Mouse (Mus musculus): ENCODE measurements around the gene D930048N14Rik.
"Not testable (repeated sequence)": the region's sequence is repeated elsewhere in the genome, so short reads cannot be mapped to it uniquely, and the experiment has no call there.

D930048N14Rik gene

DNA sequence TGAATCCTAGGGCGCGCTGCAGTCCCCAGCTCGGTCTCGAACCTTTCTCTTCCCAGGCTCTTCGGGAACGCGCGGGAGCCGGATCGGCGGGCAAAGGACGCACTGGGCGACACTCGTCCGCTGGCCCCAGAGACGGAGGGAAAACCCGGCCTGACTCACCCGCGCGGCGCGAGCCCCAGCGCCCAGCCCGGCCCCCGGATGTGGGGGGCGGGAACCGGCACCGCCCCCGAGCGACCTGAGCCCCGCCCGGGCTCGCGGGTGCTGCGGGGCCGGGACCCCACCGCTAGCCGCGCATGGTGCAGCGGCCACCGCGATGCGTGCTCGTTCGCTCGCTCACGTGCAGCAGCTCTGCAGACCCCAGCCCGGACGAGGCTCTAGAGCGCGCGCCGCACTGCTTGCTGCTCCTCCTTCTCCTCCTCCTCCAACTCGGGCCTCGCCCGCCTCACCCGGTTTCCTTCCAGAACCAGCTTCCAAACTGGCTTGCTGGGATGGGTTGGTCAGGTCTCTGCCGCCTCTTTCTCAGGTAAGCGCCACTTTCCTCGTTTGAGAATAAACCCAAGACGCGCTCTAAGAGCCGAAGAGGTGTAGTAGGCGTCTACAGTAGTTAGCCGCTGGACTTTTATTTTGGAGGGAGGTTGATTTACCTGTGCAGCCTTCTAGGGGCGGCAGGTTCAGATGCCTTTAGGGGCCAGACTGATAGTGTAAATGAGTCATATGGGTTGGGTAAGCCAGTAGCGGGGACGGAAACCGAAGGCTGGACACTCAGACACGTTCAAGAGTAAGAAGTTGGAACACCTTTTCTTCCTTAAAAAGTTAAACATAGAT, at the start of gene D930048N14Rik, which contains the start of gene N4bp3:
Gene D930048N14Rik (plus strand): TSS at position 264 of the 825 bp plus-strand sequence.
Gene N4bp3 (minus strand): TSS at position 152 of the 825 bp plus-strand sequence.
- DNase-seq (ENCODE audit: low read depth, low spot score) = peak; percentile 78

DNA sequence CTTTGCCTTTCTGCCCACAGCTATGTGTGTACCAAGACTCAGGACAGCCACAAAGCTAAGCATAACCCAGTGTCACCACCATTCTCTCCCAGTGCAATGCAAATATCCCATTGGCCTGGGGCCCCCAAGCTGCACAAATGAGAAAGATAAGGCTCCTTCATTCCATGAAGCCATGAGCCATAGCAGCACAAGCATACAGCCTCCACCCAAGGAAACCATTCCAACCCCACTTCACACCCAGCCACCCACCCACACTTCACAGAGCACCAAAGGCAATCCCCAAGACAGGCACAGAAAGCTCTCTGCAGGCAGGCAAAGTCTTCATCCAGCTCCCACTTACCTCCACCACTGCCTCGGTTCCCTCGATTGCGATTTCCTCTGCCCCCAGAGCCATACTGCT, 48.5 kb upstream of the D930048N14Rik start:
- no peak for DNase-seq (ENCODE audit: low read depth, low spot score)

DNA sequence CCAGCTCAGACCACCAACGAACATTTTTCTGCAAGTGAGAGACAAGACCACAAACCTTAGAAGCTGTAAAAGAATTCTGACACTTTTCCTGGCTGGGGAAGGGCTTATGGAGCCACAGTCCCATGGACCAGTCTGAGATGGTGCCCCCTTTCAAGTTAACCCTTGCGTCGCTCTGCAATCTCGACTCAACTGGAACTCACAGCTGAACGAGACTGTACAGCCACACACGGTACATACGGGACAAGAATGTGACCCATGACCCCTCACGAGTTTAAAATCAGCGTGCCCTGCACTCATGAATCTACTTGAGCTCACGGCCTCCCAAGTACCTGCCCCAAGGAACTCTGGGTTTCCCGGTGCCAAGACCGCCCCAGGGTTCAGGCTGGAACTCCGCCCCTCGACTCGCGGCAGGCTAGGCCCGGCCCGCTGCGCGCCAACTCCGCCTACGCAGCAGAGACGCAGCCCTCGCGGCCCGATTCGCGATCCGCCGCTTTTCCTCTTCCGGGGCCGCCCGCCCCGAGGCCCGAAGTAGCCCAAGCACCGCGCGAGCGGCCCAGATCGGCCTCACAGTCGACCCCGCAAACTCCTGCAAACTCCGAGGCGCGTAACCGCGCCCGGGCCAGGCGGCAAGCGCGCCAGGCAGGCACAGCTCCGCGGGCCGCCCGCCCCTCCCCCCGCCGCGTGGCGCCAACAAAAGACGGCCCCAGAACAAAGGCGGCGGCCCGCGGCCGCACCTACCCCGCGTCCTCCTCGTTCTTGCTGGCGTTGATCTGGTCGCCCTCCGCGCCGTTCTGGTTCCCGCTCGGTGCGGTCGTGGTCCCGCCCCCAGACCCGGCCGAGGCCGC, 44.9 kb upstream of the D930048N14Rik start:
- peak; percentile 93 for DNase-seq (ENCODE audit: low read depth, low spot score)

DNA sequence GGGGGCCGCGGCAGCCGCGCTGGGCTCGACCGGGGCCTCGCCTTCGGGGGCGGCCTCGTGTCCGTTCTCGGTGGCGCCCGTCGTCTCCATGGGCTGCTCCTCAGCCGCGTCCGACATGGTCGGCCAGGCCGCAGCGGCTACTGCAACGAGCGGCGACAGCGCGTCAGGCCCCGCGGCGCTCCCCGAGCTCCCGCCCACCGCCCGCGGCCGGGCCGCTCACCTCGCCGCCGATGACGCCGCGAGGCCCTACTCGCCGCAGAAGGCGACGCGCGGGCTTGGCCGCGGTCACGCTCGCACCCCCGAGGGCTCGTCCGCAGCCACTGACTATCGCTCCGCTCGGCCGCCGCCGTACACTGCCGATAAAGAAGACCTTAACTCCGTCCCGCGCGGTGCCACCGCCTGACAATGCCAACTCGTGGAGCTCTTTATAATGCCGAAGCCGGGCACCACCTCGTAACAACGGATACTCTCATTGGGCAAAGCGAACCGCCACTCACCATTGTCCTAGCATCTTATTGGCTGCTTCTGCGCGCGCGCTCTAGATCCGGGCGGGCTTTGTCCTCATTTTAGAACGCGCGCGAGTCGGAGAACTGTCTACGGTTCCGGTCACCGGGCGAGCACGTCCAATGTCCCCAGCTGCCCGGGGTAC, 44.2 kb upstream of the D930048N14Rik start, which contains the start of gene Hnrnpab:
Gene Hnrnpab (minus strand): TSS at position 401 of the 649 bp plus-strand sequence.
- peak; percentile 98 for DNase-seq (ENCODE audit: low read depth, low spot score)

DNA sequence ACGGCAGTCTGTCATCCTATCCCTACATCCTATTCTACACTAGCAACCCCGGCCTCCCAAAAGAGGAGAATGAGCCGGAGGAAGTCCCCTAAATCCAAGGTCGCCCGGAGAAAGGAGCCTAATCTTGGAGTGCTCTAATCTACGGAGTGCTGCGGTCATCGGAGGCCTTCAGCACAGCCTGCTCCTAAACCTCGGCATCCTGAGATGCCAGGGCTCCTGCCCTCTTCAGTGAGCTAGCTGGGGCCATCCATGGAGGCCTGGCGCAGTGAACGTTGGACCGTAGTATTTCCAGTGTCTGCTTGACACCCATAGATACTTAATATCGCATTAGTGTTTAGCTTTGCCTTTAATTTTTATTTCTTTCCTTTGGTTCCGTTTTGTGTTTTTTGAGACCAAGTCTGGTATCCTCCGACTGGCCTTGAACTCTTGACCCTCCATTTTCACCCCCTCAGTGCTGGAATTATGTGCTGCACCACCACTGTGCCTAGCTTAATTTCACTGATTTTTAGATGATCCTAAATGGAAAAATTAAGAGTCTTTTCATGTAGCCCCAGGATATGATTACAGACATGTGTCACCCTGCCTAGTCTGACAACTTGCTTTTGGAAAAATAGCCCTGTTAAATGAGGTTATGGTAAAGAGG, 43.5 kb upstream of the D930048N14Rik start:
- no peak for DNase-seq (ENCODE audit: low read depth, low spot score)

DNA sequence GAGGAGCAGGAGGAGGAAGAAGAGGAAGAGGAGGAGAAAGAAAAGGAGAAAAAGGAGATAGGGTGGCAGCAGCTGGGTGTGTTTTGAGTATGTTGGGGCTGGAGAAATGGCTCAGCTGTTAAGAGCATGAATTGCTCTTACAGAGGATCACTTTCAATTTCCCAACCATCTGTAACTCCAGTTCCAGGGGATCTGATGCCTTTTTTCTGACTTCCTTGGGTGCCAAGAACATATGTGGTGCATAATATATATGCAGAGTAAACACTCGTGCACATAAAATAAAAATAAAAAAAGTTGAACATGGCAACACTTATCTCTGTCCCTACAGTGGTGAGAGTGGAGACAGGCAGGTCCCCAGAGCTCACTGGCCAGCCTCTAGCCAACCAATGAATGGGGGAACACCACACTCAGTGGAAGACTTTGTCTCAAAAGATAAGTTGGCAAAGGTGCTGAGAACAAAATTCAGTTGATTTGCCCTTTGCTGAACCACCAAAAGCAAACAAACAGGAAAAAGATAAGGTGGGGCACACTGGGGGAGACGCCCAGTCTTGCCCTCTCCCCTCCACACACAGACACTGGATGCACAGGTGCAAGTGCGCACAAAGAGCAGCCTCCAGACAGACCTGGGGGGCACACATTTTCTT, 41.4 kb upstream of the D930048N14Rik start:
- DNase-seq (ENCODE audit: low read depth, low spot score) = no peak

DNA sequence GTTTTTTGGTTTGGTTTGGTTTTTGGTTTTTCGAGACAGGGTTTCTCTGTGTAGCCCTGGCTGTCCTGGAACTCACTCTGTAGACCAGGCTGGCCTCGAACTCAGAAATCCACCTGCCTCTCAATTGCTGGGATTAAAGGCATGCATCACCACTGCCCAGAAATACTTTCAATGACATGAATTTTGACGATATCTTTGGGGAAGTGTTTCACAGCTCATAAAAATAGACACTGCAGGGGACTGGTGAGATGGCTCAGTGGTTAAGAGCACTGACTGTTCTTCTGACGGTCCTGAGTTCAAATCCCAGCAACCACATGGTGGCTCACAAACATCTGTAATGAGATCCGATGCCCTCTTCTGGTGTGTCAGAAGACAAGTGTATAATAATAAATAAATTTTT, 40.8 kb upstream of the D930048N14Rik start:
- not testable (repeated sequence) for DNase-seq (ENCODE audit: low read depth, low spot score)

DNA sequence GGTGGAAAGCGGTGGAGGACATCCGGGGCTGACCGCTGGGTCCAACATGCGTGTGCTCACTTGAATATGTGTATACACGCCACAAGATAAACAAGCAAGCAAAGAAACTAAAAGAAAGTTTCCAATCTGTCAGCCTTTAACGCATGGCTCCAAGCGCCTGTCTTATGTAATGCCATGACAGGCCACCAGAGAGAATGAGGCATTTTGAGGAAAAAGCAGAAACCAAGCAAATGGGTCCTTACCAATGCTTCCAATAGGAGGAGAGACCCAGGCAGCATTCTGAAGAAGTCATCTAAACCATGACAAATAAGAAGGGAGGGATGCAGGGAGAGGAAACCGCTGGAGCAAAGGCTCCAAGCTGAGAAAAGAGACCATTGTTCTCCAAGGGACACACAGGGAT, 36.5 kb upstream of the D930048N14Rik start:
- no peak for DNase-seq (ENCODE audit: low read depth, low spot score)

DNA sequence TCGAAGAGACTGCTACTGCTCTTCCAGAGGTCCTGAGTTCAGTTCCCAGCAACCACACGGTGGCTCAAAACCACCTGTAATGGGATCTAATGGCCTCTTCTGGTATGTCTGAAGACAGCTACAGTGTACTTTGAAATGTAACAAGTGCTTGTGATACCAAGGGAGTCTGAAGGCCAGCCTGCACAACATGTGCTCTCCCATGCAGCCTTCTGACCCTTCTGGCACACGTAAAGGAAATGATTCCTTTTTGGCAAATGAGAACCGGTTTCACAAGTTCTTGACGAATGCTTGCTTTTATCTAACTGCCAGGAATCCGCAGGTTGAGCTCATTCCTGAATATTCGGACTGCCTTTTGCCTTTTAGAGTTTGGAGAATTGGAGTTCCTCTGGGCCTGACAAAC, 35.6 kb upstream of the D930048N14Rik start:
- no peak for DNase-seq (ENCODE audit: low read depth, low spot score)

DNA sequence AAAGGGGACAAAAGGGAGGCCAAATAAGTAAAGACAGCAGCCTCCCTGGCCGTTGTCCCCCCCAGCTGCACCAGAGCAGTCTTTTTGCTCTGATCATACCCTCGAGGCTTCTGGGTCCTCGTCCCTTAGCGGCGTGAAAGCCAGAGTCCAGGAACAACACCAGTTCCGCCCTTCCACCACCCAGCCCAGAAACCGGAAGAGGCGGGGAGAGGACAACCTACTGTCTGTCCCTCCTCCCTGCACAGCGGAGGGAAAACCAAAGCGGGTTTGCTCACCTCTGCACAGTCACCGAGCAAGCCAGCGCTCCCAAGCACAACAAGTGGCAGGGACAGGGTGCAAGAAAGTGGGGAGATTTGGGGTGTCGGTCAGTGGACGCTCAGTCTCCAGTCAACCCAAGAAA, 35.2 kb upstream of the D930048N14Rik start:
- peak; percentile 80 for DNase-seq (ENCODE audit: low read depth, low spot score)

DNA sequence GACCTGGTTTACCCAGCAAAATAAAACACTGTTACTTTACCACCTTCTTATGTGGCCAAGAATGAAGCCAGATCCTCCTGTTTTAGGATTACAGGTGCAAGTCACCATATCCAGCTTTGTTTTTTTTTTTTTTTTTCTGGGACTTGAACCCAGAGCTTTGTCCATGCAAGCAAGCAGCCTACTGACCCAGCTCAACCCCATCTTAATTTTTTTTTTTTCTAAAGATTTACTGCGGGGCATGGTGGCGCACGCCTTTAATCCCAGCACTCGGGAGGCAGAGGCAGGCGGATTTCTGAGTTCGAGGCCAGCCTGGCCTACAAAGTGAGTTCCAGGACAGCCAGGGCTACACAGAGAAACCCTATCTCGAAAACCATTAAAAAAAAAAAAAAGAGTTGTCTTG, 34.6 kb upstream of the D930048N14Rik start:
- DNase-seq (ENCODE audit: low read depth, low spot score) = not testable (repeated sequence)

DNA sequence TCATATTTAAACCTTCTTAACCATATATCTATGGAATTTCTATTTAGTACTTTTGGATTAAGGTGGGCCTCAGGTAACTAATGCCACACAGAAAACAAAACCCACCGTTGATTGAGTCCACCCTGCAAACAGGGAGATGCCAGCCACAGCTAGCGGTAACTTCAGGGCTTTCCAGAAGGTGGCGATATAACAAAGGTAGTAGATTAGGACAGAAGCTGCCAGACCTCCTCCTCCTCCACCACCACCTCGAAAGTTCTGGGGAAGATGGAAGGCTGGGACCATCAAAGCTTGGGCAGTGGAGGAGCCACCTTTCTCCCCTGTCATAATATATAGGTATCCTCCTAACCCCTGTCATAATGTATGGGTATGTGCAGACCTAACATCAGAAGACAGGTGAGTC, 33.1 kb upstream of the D930048N14Rik start:
- peak; percentile 85 for DNase-seq (ENCODE audit: low read depth, low spot score)

DNA sequence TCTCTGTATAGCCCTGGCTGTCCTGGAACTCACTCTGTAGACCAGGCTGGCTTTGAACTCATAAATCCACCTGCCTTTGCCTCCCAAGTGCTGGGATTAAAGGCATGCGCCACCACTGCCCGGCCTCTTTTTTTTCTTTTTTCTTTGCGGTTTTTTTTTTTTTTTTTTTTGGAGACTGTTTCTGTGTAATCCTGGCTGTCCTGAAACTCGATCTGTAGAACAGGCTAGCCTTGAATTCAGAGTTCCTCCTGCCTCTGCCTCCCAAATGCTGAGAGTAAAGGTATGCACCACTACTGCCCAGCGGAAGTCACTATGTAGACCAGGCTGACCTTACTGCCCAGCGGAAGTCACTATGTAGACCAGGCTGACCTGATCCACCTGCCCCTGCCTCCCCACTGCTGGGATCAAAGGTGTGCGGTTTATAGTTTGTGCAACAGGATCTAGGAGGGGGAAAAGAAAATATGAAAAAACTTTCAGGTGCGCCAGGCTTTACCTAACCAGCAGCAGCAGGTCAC, 31.8 kb upstream of the D930048N14Rik start:
- no peak for DNase-seq (ENCODE audit: low read depth, low spot score)

GRCm38 (mm10) chr11:51619409-51620060, 31.2 kb upstream of the D930048N14Rik start, which contains the start of gene Nhp2:
Nhp2 (plus strand) TSS chr11:51619735.
- peak; percentile 91 for DNase-seq (ENCODE audit: low read depth, low spot score)

DNA sequence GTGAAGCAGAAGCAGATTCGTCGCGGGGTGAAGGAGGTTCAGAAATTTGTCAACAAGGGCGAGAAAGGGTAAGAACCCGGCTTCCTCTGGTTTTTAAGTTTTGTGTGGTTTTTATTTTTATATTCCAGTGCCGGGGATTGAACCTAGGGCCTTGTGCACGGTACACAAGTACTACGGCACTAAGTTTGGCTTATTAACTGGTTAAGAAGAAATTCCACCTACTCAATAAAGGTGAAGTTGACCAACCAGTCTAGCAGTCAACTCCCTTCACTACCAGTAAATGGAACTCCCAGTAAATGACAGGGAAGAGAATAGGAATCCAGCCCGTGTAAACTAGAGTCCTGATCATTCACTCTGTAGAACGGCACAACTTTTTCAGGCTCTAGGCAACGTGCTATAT, 30.7 kb upstream of the D930048N14Rik start:
- DNase-seq (ENCODE audit: low read depth, low spot score) = no peak

DNA sequence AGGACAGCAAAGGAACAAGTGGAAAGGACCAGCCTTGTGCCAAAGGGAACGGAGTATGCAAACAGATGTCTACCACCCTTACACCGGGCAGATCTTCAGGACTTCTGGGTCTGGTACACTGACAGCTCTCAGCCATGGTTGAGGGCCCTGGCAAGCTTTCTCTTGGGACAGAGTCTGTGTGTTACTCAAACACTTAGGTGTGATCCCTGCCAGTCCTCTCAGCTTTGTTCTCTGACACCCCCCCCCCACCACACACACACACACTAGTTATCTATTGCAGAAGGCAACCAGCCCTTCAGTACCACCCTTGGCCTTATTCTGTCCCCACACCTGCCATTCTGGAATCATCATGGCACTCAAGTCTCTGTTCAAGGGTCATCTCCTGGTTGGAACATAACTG, 29.0 kb upstream of the D930048N14Rik start:
- DNase-seq (ENCODE audit: low read depth, low spot score) = no peak

- no peak for DNase-seq (ENCODE audit: low read depth, low spot score)
Measured at GRCm38 (mm10) chr11:51622971-51623491, 27.7 kb upstream of the D930048N14Rik start.

DNA sequence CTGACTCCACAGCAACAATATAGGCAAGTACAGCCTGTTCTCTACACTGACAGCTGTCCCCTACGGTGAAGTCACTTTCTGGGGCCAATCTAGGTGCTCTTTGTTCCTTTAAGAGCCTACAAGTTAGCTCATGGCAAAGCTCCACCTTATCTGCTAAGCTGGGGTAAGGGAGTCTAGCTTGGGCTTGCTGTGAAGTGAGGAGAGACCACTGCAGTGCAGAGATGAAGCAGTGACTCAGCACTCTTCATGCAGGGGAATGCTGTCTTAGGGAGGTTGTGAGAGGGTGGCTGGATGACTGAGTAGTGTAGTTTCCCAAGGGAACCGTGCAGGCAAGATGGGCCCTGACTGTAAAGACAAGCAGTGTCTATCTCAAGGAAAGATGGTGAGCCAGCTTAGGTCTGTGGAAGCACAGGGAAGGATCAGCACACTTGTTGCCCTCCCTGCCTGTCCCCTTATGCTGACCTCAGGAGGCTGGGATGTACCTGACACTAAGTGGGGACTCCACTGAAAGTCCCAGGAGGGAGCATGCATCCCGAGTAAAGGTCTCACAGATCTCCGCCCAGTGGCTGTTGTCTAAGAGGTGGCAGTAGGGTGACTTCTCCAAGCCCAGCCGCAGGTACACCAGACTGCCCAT, 25.4 kb upstream of the D930048N14Rik start:
- DNase-seq (ENCODE audit: low read depth, low spot score) = no peak

DNA sequence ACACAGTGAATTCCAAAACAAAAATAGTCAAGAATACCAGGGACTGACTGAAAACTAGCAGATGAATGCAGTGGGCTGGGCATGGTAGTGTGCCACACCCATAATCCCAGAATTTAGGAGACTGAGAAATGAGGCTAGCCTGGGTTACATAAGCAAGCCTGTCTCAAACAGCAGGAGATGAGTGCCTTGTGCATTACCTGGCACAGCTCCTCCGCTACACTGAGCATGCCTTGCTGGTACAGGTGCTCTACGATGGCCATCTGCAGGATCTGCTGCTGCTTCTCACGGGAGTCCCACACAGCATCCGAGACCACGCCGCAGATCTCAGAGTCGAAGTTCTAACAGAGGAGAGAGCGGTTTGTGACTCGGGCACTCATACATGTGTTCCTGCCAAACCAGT, 23.3 kb upstream of the D930048N14Rik start:
- no peak for DNase-seq (ENCODE audit: low read depth, low spot score)

Data from CD4-positive, CD25-positive, alpha-beta regulatory T cell, adult 2 months (primary cell).